Mouse (Mus musculus): Measurements from ENCODE around the gene Ncoa5. TPM values are rescaled to one million over a fixed set of nuclear protein-coding genes. Genes with fewer than 3 reads are reported as not detected.
A peak's percentile ranks its signal among the peaks of the same experiment; 100 is the strongest.

Ncoa5 gene
- polyA plus RNA-seq, 1 experiment from 2014 or later = 64.9 TPM

DNA sequence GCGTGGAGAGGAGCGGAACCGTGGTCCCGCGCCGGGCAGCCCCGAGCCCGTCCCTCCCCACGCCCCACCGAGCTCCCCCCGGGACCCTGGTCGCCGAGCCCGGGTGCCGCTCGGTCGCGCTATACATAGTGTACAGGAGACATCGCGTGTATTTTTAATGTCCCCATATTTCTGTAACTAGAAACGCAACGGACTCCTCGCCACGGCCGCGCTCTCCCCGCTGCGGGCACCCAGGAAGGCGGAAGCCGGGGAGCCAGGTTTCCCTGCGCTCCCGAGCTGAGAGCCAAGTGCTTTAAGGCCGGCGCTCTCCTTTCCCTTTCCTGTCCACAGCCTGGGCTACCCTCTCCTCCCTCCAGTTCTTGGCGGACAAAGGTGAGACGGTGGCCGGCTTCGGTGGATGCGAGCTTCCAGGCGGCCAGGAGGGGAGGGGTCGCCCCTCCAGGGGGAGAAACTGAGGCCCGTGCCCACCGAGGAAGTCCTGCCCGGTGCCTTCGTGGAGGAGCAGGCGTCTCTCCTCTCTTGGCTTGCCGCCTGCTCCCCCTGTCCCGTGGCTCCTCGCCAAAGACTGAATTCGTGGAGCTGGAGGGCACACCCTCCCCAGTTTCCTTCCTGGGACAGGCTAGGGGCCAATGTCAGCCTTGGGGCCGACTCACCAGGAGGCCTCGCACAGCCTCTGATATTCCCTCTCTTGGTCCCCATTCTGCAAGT is 36.8 kb downstream of the Ncoa5 start:
- H3K4me2 ChIP-seq (ENCODE audit: low read depth, low read length) = peak overlapping the region; percentile 59
- no peaks in the 10 kb centered on the region for H3K9me3 ChIP-seq (replicated peaks; ENCODE audit: control insufficient read depth, low read length)
- 2% methylated on average over 50 of the region's 52 CpGs for WGBS
- ATAC-seq (replicated peaks; ENCODE audit: insufficient number of reproducible peaks, low FRiP score, low TSS enrichment, low read depth) = no peak
- H3K4me3 ChIP-seq (ENCODE audit: low read depth, low read length) = peak overlapping the region; percentile 27
- peaks cover 3% of the 10 kb centered on the region for H3K4me1 ChIP-seq (ENCODE audit: control insufficient read depth, insufficient read depth, low read length)
- no peak overlapping the region for H3K27ac ChIP-seq (replicated peaks; ENCODE audit: low read depth, low read length)
- H3K36me3 ChIP-seq (replicated peaks; ENCODE audit: control insufficient read depth, insufficient read depth, low read depth, low read length) = peaks cover 13% of the 10 kb centered on the region
- DNase-seq (ENCODE audit: low spot score) = peak; percentile 44
- peak overlapping the region; percentile 51 for H3K9ac ChIP-seq (replicated peaks; ENCODE audit: low read length)
- H3K27me3 ChIP-seq (ENCODE audit: control insufficient read depth, insufficient read depth, low read length) = peaks cover 26% of the 10 kb centered on the region

DNA sequence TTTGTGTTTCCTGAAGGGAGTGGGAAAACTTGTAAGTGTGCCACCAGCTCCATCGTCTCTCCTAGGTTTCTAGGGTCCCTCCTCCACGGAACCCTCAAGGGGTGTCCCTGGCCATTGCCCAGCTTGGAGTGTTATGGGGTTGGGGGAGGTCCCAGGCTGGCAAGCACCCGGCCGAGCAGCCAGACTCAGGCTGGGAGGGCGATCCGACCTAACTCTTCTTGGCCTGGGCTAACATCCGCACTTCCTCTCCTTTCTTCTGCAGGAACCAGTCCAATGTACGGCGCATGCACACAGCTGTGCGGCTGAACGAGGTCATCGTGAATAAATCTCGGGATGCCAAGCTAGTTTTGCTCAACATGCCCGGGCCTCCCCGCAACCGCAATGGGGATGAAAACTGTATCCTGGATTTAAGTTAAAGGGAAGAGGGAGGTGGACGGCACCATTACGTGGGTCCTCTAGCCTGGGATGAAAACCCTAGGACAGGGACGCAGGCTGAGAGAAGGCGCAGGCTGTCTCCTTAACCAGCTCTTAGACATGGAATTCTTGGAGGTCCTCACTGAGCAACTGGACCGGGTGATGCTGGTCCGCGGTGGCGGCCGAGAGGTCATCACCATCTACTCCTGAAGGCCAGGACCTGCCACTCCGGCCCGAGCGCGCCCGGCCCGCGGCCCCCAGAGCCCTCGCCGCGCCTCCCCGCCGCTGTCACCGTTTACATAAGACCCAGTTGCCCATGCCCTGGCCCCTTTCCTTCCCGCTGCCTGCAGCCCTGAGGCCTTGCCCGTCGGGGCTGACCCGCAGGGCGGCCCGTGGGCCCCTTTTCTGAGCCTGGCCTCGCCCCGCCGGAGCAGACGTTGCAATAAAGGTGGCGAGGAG is 37.6 kb downstream of the Ncoa5 start:
- no peak for ATAC-seq (replicated peaks; ENCODE audit: insufficient number of reproducible peaks, low FRiP score, low TSS enrichment, low read depth)

DNA sequence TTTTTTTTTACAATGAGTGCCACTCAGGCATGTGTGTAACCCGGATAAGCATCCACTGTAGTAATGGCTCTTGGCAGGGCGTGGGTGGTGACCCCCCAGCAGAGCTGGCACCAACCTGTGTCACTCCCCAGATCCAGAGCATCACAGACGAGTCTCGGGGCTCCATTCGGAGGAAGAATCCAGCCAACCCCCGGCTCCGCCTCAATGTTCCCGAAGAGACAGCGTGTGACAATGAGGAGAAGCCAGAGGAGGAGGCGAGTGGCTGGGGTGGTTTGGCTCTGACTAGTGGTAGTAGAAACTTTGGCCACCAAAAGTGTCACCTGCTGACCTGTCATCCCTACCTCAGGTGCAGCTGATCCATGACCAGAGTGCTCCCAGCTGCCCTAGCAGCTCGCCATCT is 38.7 kb downstream of the Ncoa5 start:
- ATAC-seq (replicated peaks; ENCODE audit: insufficient number of reproducible peaks, low FRiP score, low TSS enrichment, low read depth) (no peak), DNase-seq (ENCODE audit: low spot score) (no peak)
- Histone ChIP-seq H3K4me1 (ENCODE audit: control insufficient read depth, insufficient read depth, low read length) (peaks cover 3% of the 10 kb centered on the region), H3K9ac (replicated peaks; ENCODE audit: low read length) (no peak overlapping the region), H3K27ac (replicated peaks; ENCODE audit: low read depth, low read length) (no peak overlapping the region), H3K9me3 (replicated peaks; ENCODE audit: control insufficient read depth, low read length) (no peaks in the 10 kb centered on the region), H3K36me3 (replicated peaks; ENCODE audit: control insufficient read depth, insufficient read depth, low read depth, low read length) (no peaks in the 10 kb centered on the region; the same call in 1 of the 2 replicates), H3K4me3 (ENCODE audit: low read depth, low read length) (no peak overlapping the region), H3K27me3 (ENCODE audit: control insufficient read depth, insufficient read depth, low read length) (peaks cover 26% of the 10 kb centered on the region), H3K4me2 (ENCODE audit: low read depth, low read length) (no peak overlapping the region)
- 67% methylated on average over 11 of the region's 11 CpGs for WGBS

More for the DNA sequence above, 37.6 kb downstream of the Ncoa5 start:
- Histone ChIP-seq H3K4me2 (ENCODE audit: low read depth, low read length) (peak overlapping the region; percentile 59), H3K36me3 (replicated peaks; ENCODE audit: control insufficient read depth, insufficient read depth, low read depth, low read length) (peaks cover 6% of the 10 kb centered on the region), H3K4me3 (ENCODE audit: low read depth, low read length) (peak overlapping the region; percentile 27), H3K27ac (replicated peaks; ENCODE audit: low read depth, low read length) (no peak overlapping the region), H3K27me3 (ENCODE audit: control insufficient read depth, insufficient read depth, low read length) (peaks cover 26% of the 10 kb centered on the region), H3K4me1 (ENCODE audit: control insufficient read depth, insufficient read depth, low read length) (peaks cover 3% of the 10 kb centered on the region), H3K9me3 (replicated peaks; ENCODE audit: control insufficient read depth, low read length) (no peaks in the 10 kb centered on the region), H3K9ac (replicated peaks; ENCODE audit: low read length) (peak overlapping the region; percentile 51)
- peak; percentile 21 for DNase-seq (ENCODE audit: low spot score)
- 7% methylated on average over 47 of the region's 49 CpGs for WGBS

- no peaks in the 10 kb centered on the region for H3K9me3 ChIP-seq (replicated peaks; ENCODE audit: control insufficient read depth, low read length)
- peaks cover 26% of the 10 kb centered on the region for H3K27me3 ChIP-seq (ENCODE audit: control insufficient read depth, insufficient read depth, low read length)
- DNase-seq (ENCODE audit: low spot score) (no peak), ATAC-seq (replicated peaks; ENCODE audit: insufficient number of reproducible peaks, low FRiP score, low TSS enrichment, low read depth) (no peak)
- no peak overlapping the region for H3K27ac ChIP-seq (replicated peaks; ENCODE audit: low read depth, low read length)
- H3K4me3 ChIP-seq (ENCODE audit: low read depth, low read length) = no peak overlapping the region
- WGBS = 54% methylated on average over 21 of the region's 21 CpGs
- no peak overlapping the region for H3K4me2 ChIP-seq (ENCODE audit: low read depth, low read length)
- peaks cover 3% of the 10 kb centered on the region for H3K4me1 ChIP-seq (ENCODE audit: control insufficient read depth, insufficient read depth, low read length)
- no peaks in the 10 kb centered on the region; the same call in 1 of the 2 replicates for H3K36me3 ChIP-seq (replicated peaks; ENCODE audit: control insufficient read depth, insufficient read depth, low read depth, low read length)
- no peak overlapping the region for H3K9ac ChIP-seq (replicated peaks; ENCODE audit: low read length)
Observed at GRCm38 (mm10) chr2:164994659-164995428, 39.8 kb downstream of the Ncoa5 start.

GRCm38 (mm10) chr2:164994156-164994555 is 40.5 kb downstream of the Ncoa5 start:
- no peak for ATAC-seq (replicated peaks; ENCODE audit: insufficient number of reproducible peaks, low FRiP score, low TSS enrichment, low read depth)
- no peak for DNase-seq (ENCODE audit: low spot score)
- peaks cover 25% of the 10 kb centered on the region for H3K27me3 ChIP-seq (ENCODE audit: control insufficient read depth, insufficient read depth, low read length)
- H3K36me3 ChIP-seq (replicated peaks; ENCODE audit: control insufficient read depth, insufficient read depth, low read depth, low read length) = no peaks in the 10 kb centered on the region; the same call in 1 of the 2 replicates
- H3K4me1 ChIP-seq (ENCODE audit: control insufficient read depth, insufficient read depth, low read length) = peaks cover 3% of the 10 kb centered on the region
- H3K27ac ChIP-seq (replicated peaks; ENCODE audit: low read depth, low read length) = no peak overlapping the region
- no peak overlapping the region for H3K9ac ChIP-seq (replicated peaks; ENCODE audit: low read length)
- H3K9me3 ChIP-seq (replicated peaks; ENCODE audit: control insufficient read depth, low read length) = no peaks in the 10 kb centered on the region
- 93% methylated on average over 11 of the region's 11 CpGs for WGBS
- H3K4me2 ChIP-seq (ENCODE audit: low read depth, low read length) = no peak overlapping the region
- no peak overlapping the region for H3K4me3 ChIP-seq (ENCODE audit: low read depth, low read length)

GRCm38 (mm10) chr2:164991808-164992207 is 42.9 kb downstream of the Ncoa5 start:
- Histone ChIP-seq H3K27ac (replicated peaks; ENCODE audit: low read depth, low read length) (no peak overlapping the region), H3K36me3 (replicated peaks; ENCODE audit: control insufficient read depth, insufficient read depth, low read depth, low read length) (no peaks in the 10 kb centered on the region), H3K4me3 (ENCODE audit: low read depth, low read length) (no peak overlapping the region), H3K27me3 (ENCODE audit: control insufficient read depth, insufficient read depth, low read length) (peaks cover 4% of the 10 kb centered on the region; the same call in 1 of the 2 replicates), H3K4me1 (ENCODE audit: control insufficient read depth, insufficient read depth, low read length) (no peaks in the 10 kb centered on the region), H3K9ac (replicated peaks; ENCODE audit: low read length) (no peak overlapping the region), H3K9me3 (replicated peaks; ENCODE audit: control insufficient read depth, low read length) (no peaks in the 10 kb centered on the region), H3K4me2 (ENCODE audit: low read depth, low read length) (no peak overlapping the region)
- no peak for DNase-seq (ENCODE audit: low spot score)
- ATAC-seq (replicated peaks; ENCODE audit: insufficient number of reproducible peaks, low FRiP score, low TSS enrichment, low read depth) = no peak
- WGBS = 50% methylated on average over 10 of the region's 10 CpGs

DNA sequence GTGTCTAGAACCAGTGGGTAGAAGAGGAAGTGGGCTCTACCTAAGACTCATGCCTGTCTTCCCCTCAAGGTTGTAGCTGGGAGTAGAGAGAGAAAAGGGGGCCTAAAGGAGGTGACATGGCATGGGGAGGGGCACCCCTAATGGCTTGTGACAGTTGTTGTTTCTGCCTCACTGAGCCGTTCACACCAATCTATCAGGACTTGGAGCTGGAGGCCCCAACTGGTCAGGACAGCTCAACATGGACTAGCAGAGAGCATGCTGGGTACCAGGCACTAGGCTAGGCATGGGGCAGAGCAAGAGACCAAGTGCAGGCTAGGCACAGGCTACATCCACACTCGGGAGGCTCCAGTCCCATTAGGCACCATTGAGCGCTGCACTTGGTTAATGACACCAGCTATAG is 43.6 kb downstream of the Ncoa5 start:
- Histone ChIP-seq H3K4me3 (ENCODE audit: low read depth, low read length) (no peak overlapping the region), H3K4me2 (ENCODE audit: low read depth, low read length) (no peak overlapping the region), H3K9me3 (replicated peaks; ENCODE audit: control insufficient read depth, low read length) (no peaks in the 10 kb centered on the region), H3K27ac (replicated peaks; ENCODE audit: low read depth, low read length) (no peak overlapping the region), H3K4me1 (ENCODE audit: control insufficient read depth, insufficient read depth, low read length) (no peaks in the 10 kb centered on the region), H3K9ac (replicated peaks; ENCODE audit: low read length) (no peak overlapping the region), H3K27me3 (ENCODE audit: control insufficient read depth, insufficient read depth, low read length) (peaks cover 3% of the 10 kb centered on the region; the same call in 1 of the 2 replicates), H3K36me3 (replicated peaks; ENCODE audit: control insufficient read depth, insufficient read depth, low read depth, low read length) (no peaks in the 10 kb centered on the region)
- DNase-seq (ENCODE audit: low spot score) (no peak), ATAC-seq (replicated peaks; ENCODE audit: insufficient number of reproducible peaks, low FRiP score, low TSS enrichment, low read depth) (no peak)
- 86% methylated on average over 3 of the region's 3 CpGs for WGBS

Data from embryonic facial prominence, embryonic 11.5 days (tissue).